Mouse (Mus musculus) ES-Bruce4 (cell line): ENCODE data around the gene Mgmt.

Experiments used
- CTCF ChIP-seq: IDR thresholded peaks from one replicate; pipeline ENCODE4 v1.8.1; 2011; ENCODE audit warnings: low read depth, low read length
- EP300 ChIP-seq: IDR thresholded peaks from 2 replicates; pipeline ENCODE4 v1.6.1; 2011; ENCODE audit warnings: low read depth, low read length; ENCODE audit not compliant: insufficient read depth

DNA sequence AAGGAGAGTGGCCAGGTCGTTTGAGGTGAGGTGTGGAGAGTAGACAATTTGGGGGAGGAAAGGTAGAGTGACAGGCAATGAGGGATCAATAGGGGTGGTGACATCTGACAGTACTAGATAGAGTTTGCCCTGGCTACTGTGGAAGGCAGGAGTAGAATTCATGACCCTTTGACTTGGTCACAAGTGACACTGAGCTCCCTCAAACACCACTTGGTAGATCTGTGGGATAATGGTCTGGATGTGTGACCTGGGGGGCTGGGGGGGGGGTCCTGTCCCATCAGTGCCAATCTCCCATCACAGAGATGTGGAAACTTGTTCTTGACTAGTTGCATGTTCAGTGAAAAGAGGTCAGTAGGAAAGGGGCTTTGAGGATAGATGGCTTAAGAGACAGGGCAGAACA, 20.0 kb upstream of the Mgmt start:
- TF ChIP-seq EP300, result no peak
- no peak for TF ChIP-seq CTCF
